Mouse (Mus musculus) gastrocnemius, postnatal 36 days (tissue): ENCODE data around the gene Lrrc45. TPM values are rescaled to one million over a fixed set of nuclear protein-coding genes. Genes with fewer than 3 reads are reported as not detected.
A peak's percentile ranks its signal among the peaks of the same experiment; 100 is the strongest.
"Not testable (repeated sequence)": the region's sequence is repeated elsewhere in the genome, so short reads cannot be mapped to it uniquely, and the experiment has no call there.

Source experiments
- DNase-seq, 2 experiments: peaks; one replicate each; pipeline ENCODE4 v3.0.0; 2022
- intact Hi-C: fragments of 180-260 bp; cut with DNase I; formaldehyde crosslinking; loops from one replicate; pipeline ENCODE4 v1.15.1; 2025
- total RNA-seq, 2 experiments: library from RNA; stranded (reverse); gene quantifications; 2 replicates each; pipeline ENCODE4 v1.2.3; 2021

Lrrc45 gene
- total RNA-seq, 2 experiments from 2014 or later = 3.7 to 4.1 TPM

DNA sequence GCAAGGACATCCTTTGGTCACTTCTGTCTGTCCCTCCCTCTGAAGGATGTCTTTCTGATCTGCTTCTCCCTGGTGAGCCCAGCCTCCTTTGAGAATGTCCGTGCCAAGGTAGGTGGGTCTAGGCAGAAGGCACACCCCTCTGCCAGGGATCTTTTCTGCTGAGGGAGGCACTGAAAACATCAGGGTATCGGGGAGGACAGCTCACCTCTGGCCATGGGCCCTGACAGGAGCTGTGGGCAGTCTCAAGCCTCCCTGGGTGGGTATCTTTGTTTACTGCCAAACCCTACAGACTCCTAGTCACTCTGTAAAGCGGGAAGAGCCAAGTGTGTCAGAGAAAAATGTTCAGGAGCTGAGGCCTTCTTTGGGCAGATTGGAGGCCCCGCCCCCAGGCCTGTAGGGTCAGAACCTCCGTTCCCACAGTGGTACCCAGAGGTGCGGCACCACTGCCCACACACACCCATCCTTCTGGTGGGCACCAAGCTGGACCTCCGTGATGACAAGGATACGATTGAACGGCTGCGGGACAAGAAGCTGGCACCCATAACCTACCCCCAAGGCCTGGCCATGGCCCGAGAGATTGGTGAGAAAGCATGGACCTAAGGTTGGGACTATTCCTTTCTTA, 9.1 kb downstream of the Lrrc45 start:
- DNase-seq = no peak
- intact Hi-C loops = no loop called here

DNA sequence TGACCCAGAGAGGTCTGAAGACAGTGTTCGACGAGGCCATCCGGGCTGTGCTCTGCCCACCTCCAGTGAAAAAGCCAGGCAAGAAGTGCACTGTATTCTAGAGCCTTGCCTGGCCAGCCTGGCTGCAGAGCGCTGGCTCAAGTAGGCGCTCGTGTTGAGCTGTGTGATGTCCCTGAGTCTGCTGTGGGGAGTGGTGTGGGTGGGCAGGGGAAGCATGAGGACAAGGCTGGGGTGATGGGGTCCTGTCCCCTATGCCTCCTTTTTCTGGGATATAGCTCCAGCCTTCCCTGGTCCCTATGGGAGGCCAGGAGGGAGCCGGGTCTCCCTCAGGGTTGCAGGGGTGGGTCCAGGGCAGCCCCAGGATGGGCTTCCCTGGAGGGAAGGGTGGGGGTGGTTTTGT, 9.8 kb downstream of the Lrrc45 start:
- intact Hi-C loops = no loop called here

DNA sequence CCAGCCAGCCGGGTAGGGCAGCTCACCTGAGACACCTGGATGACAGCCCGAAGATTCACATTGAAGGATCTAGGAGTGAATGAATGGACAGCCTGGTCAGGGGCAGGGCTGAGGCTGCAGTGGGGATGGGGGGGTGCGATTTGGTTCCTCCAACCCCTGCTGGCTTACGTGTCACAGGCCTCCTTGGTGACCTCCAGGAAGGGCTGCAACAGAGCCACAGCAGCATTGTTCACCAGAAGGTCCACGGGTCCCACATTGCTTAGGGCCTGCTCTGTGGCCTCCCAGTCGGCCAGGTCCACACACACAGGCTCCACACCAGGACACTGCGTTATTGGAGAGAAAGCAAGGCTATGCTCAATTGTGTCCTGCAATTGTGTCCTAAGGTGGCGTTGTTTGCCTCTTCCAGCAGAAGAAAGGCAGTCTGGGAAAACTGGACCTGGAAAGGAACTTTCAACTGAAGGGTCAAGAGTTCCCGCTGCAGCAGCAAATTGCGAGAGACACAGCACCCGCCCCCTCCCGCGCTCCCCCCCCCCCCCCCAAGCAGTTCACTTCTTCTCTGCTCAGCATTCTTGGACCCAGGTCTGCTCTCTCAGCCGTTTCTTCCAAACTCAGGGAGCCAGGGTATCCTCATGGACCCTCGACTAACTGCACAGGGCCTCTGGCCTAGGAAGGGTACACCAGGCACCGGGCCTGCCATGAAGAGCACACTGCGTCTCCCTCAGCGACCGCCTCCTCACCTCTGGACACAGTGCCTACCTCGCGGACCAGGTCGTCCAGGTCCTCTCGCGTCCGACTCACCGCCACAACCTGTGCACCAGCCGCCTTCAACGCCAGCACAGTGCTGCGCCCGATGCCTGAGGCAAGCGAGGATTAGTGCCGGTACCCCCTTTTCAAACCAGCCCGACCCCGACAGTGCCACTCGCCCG, 12.8 kb downstream of the Lrrc45 start:
- intact Hi-C loops = no loop called here
- DNase-seq = no peak

More for the DNA sequence above, 9.8 kb downstream of the Lrrc45 start:
- no peak for DNase-seq

DNA sequence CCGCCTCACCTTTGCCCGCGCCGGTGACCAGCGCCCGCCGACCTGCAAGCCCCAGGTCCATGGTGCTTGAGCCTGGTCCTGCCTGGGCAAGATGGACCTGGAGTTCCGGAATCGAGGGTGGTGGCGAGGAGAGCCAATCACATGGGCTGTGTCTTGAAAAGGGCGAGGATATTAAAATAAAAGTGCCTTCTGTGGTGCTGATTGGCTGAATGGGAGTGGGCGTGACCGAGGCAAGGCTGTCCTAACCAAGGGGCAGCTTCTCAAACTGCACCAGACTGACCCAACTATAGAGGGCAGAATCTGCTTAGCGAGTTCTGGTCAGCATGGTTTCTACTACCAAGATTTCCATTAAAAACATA, 13.4 kb downstream of the Lrrc45 start, which contains the start of gene Dcxr:
Gene Dcxr (minus strand): TSS at position 113 of the 359 bp plus-strand sequence.
- peak; percentile 76 to 87 for DNase-seq
- intact Hi-C loops = no loop called here

DNA sequence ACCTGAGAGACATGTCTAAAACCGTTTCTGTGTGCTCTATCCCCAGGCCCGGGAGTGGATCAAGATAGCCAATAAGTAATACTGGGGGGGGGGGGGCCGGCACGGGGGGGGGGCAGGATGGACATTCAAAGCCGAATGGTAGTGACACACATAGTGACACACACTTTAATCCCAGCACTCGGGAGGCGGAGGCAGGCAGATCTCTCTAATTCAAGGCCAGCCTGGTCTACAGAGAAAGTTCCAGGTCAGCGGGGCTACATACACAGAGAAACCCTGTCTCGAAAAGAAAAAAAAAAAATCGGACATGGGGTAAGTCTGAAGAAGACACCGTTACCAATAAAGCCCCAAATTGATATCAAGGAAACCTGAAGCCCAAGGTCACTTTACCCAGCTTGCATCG, 13.8 kb downstream of the Lrrc45 start:
- intact Hi-C loops = no loop called here
- DNase-seq = no peak

DNA sequence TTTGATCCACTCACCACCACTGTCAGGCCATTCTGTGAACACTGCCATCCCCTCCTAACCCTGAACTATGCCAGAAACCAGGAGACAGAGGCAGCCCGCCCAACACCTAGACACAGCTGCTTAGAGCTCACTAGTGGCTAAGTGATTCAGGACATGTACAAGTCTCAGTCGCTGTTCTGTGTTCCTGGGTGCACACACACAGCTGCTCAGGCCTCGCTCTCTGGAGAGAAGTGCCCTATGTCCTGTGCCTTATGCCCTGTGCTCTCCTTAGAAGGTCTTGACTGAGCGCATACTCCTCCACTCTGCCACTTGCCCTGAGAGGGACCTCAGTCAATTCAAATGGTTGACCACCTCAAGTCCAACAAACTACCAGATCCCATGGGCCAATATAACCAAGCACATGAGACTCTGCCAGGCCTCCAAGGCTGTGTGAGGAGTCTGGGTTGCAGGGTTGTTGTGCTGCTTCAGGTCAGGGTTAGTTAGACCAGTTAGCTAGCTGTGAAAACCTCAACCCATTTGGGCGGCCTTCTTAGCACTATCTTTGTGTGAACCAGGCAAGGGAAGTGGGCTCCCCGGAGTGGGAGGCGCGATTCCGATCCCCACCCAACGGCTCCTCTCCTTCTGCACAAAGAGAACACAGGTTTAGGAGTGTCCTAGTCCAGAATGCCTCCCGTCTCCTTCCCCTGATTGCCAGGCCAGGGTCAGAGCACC, 15.0 kb downstream of the Lrrc45 start:
- intact Hi-C loops = no loop called here
- DNase-seq = no peak

DNA sequence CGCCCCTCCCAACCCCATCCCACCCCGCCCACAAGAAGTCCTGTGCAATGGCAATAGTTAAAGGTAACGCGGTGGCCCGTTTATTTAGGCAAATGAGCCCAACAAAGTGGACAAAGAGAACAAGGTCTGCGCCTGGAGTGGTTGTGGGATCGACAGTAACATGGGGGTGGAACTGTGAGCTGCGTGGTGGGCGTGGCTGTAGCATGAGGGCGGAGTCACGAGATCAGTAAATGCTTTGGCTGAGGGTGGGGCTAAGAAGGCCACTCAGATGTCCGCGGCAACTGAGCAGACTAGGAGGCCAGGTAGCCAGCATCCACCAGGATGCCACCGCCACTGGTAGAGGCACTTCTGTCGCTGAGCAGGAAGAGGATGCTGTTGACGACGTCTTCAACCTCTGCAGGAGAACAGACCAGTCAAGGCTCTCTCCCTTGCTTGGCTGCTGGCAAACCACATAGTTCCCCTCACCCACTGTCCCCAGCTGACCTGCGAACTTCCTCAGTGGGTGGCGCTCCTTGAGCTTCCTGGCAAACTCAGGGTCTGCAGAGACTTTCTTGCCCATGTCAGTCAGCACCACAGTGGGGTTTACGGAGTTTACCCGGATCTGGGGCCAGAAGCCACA, 15.8 kb downstream of the Lrrc45 start:
- DNase-seq = peak in 1 of 2 experiments; percentile 26
- intact Hi-C loops = not testable (repeated sequence)

DNA sequence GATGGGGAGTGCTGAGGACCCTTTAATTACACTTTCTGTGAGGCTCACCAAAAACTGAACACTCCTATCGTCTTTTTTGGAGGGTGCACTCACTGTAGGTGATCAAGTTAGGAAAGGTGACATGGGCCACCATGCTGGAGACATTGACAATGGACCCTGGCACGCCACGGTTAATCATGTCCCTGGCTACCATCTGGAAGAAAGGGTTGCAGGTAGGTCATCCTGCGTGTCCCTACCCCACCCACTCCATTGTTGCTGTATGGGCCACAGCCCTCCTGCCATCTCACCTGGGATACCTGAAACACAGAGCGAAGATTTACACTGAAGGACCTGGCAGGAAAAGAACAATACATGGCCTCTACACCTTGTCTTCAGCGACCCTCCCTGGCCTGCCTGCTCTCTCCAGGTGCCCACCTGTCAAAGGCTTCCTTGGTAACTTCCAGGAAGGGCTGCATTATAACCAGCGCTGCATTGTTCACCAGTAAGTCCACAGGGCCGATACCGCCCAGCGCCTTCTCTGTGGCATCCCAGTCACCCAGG, 16.7 kb downstream of the Lrrc45 start:
- DNase-seq = no peak
- intact Hi-C loops = no loop called here

DNA sequence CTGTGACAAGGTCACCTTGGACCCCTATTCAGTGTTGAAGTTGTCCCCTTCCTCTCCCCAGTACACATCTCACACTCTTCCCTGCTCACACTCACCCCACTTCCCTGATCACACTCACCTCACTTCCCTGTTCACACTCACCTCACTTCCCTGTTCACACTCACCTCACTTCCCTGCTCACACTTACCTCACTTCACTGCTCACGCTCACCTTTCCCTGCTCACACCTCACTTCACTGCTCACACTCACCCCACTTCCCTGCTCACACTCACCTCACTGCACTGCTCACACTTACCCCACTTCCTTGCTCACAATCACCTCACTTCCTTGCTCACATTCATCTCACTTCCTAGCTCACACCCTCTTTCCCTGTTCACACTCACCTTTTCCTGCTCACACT, 17.7 kb downstream of the Lrrc45 start:
- intact Hi-C loops = no loop called here
- DNase-seq = no peak

DNA sequence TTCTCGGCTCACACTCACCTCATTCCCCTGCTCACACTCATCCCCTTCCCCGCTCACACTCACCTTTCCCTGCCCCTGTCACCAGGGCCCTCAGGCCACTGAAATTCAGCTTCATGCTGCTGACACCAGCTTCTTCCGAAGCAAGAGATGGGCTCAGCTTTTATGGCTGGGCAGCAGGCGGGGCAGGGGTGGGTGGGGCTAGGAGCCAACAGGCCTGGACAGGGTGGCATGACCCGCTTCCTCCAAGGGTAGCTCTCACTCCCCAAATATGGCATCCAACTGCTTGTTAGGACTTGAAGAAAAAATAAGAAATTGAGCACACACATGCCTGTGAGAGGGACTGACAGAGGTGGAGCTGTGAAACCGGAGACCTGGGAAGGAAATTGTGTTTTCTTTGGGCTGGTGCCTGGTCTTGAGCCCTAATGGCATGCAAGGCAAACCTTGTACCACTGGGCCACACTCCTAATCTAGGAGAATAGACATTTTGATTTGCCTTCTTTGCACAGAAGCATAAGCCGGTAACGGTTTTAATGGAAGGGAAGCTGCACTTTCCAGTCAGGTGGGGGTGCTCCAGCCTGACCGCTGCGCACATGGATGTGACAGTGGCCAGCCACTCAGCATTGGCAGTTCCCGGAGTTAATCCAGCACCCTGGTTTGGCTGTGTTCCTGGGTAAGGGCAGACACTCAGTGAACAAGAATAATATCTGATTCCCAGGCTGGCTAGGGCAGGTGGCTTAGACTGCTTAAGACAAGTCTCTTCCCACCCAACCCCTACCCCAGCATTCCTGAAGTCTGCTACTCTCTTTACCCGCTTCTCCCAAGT, 18.3 kb downstream of the Lrrc45 start, which contains the start of gene Cbr2:
Gene Cbr2 (minus strand): TSS at position 257 of the 823 bp plus-strand sequence.
- no peak for DNase-seq
- intact Hi-C loops = no loop called here

DNA sequence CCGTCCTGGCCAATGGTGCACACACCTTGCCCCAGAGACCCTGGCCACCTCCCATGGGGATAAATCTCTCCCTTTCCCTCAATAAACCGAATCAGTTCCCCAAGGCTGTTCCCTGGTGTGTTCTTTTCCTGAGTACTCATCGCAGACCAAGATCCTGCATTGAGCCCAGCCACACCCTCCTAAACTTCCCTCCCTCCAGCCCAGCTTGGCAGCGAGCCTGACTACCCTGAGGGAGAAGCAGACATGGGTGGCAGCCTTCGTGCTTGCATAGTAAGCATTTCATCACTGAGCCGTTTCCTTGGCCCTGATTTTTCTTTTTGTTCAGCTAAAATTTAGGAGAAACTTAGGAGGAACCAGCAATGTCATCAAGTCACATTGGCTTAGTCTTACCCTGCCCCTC, 19.8 kb downstream of the Lrrc45 start:
- peak in 1 of 2 experiments; percentile 25 for DNase-seq
- intact Hi-C loops = no loop called here

DNA sequence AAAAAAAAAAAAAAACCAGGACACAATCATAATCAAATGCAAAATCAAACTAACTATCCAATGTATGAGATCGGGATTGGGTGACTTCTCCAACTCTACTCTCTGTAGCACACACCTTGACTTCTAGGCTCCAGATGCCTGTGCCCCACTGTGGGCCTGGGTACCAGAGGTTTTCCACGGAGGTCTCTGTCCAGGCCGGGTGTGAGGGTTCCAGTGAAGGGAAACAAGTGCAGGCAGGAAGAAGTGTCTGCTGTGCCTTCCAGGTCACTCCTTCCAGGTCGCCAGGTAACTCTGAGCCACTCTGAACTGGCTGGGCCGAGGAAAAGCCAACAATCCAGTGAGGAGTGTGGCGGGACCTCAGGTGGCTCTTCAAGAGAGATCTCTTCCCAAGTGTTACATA, 22.7 kb downstream of the Lrrc45 start:
- intact Hi-C loops = no loop called here
- no peak for DNase-seq

DNA sequence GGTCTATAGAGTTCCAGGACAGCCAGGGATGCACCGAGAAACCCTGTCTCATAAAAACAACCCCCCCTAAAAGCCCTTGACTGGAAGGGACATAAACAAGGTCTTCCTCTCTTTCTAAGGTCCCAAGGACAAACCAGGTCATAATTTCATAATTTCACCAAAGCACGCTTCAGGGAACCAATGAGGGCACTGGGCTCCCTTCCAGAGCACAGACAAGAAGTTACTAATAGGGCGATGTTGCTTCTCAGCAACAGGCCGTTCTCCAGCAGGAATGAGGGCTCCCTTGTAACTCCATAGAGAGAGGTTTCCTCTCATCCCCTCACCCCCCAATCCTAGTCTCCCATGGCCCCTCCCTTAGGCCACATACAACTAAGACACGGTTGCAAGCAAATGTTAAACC, 27.3 kb downstream of the Lrrc45 start:
- intact Hi-C loops = no loop called here

DNA sequence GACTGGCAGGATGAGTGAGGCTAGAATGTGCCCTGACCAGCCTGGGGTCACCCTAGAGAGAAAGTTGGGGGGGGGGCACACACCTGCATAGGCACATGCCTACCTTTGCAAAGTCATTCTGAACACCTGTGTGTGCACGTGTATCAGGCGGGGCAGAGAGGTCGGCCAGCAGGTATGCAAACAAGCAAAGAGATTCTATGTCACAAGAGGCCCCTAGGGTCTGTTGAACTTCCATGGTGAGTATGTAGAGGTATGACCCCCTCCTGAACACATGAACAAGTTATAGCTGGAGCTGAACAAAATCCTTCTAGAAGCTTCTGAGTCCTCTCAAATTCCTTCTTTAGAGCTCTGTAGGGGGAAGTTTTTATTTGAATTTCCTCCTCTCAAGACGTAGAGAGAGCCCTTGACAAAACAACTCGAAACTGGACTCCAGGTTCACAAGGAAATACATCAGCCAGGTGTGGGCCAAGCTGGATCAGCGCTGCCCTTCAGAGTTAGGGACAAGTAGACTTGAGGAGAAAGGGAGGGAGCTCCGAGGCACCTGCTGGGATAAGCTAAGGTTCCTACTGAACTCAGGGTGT, 30.5 kb downstream of the Lrrc45 start:
- no peak for DNase-seq
- intact Hi-C loops = no loop called here

More for the DNA sequence above, 27.3 kb downstream of the Lrrc45 start:
- DNase-seq = no peak

DNA sequence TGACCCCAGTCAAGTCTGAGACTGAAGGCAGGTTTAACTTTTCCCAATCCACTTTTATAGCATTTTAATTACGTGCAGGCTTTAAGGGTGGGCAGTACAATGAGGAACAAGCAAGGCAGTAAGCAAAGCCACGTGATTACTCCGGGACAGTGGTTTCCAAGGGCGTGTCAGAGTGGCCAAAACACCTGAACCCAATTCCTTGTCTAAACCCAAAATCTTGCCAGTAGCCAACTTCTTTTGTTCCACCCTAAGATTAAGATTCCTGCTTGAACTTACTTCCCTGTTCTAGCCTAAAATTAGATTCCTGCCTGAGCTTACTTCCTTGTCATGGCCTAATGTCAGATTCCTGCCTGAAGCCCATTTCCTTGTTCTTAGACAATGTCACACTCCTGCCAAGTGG, 34.2 kb downstream of the Lrrc45 start:
- intact Hi-C loops = no loop called here
- DNase-seq = no peak

DNA sequence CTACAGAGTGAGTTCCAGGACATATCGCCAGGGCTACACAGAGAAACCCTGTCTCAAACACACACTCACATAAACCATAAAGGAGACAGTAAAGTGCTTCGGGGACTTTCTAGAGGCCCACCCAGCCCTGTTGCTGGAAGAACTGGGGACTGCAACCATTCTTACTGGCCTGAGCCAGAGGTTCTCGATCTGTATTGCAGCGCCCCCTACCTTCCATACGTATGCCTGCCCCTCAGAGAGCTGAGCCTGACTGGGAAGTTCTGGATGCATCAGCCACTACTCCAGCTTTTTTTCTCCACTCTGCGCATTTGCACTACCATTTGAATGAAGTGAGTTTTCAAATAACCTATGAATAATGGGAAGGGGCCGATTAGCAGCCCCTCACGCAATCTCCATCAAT, 35.7 kb downstream of the Lrrc45 start:
- no peak for DNase-seq
- intact Hi-C loops = no loop called here

DNA sequence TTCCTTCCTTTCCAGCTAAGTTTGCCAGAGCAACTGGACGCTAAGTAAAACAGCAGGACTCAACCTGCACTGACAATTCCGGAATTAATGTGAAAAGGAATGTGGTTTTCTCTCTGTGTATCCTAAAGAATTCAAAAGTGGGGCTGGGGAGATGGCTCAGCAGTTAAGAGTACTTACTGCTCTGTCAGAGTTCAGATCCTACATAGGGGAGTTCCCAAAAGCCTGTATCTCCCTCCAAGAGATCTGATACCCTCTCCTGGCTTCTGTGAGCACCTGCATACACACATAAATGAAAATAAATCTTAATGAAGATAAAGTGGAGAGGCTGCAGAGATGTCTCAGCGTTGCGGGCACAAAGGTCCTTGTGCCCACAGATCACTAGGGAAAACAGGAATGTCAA, 37.9 kb downstream of the Lrrc45 start:
- no peak for DNase-seq
- intact Hi-C loops = no loop called here

DNA sequence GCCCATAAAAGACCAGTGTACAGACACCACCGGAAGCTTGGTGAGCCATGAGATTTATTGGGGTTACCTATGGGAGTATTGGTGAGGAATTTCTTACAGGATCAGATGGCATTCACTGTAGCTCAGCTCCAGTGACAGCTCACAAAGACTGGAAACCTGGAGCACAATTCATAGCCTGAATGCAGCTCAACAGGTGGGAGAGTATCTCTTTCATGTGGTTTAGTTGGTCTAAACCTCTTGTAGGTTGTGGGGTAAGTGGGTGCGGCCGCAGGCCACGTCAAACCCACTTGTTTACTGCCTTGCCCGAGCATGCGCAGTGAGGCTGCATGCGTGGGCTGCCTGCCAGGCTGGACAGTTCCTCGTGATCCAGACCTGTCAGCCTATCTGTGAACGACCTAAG, 46.5 kb downstream of the Lrrc45 start:
- intact Hi-C loops = no loop called here
- DNase-seq = no peak
